In genomic region chr4:109430854-109431253, GRCm38 (mm10) we compare ENCODE assay signal across 8 mouse cellular contexts. TPM values are rescaled to one million over a fixed set of nuclear protein-coding genes. Genes with fewer than 3 reads are reported as not detected.
A peak's percentile ranks its signal among the peaks of the same experiment; 100 is the strongest.
DNase-seq lines count a peak whose midpoint lies in the region; ATAC-seq and TF ChIP-seq lines count a peak whose summit lies in the region.

No protein-coding gene starts in this region.

- TF ChIP-seq POLR2A in kidney, adult 2 months (IDR thresholded peaks at IDR 0.05; ENCODE audit: low read depth, low read length): no peak

- H3K36me3 ChIP-seq in kidney, adult 2 months (ENCODE audit: control insufficient read depth, insufficient read depth, low read length): no peaks in the 10 kb centered on the region
- H3K36me3 ChIP-seq in liver, postnatal 0 days (replicated peaks; ENCODE audit: insufficient read depth, low read length): no peaks in the 10 kb centered on the region

- no peaks in the 10 kb centered on the region for H3K4me1 ChIP-seq in kidney, adult 2 months (ENCODE audit: control insufficient read depth, insufficient read depth, low read length)
- H3K4me1 ChIP-seq in liver, postnatal 0 days (ENCODE audit: insufficient read depth): peaks cover 12% of the 10 kb centered on the region

- no peak overlapping the region for H3K27ac ChIP-seq in kidney, adult 2 months (ENCODE audit: insufficient read depth, low read depth, low read length)
- no peak overlapping the region for H3K27ac ChIP-seq in liver, postnatal 0 days (ENCODE audit: low read depth)

- WGBS in kidney, adult 2 months: 44% methylated on average over 13 of the region's 13 CpGs
- 39% methylated on average over 13 of the region's 13 CpGs for WGBS in liver, postnatal 0 days (ENCODE audit: insufficient replicate concordance)

- H3K4me3 ChIP-seq in kidney, adult 2 months (ENCODE audit: insufficient read depth, low read depth, low read length): no peak overlapping the region
- no peak overlapping the region for H3K4me3 ChIP-seq in liver, postnatal 0 days (ENCODE audit: low read depth, low read length)

- H3K4me2 ChIP-seq in liver, postnatal 0 days (ENCODE audit: low read depth, low read length): no peak overlapping the region

- DNase-seq in B cell, adult 2 months: peak; percentile 62 to 63
- DNase-seq in NIH3T3 (ENCODE audit: low read depth) (peak; percentile 73), MN1 (ENCODE audit: low spot score) (no peak)
- DNase-seq in cerebellum, postnatal 25 days: peak; percentile 56 to 66
- peak; percentile 40 for DNase-seq in heart, adult 8-10 months (ENCODE audit: low spot score)
- DNase-seq in kidney, adult 2 months: peak; percentile 74
- DNase-seq in liver, postnatal 0 days: peak; percentile 76
- peak; percentile 31 for DNase-seq in retina, embryonic 14.5 days (ENCODE audit: low spot score)

- H3K27me3 ChIP-seq in kidney, adult 2 months (replicated peaks; ENCODE audit: control insufficient read depth, insufficient read depth, low read length): no peaks in the 10 kb centered on the region
- no peaks in the 10 kb centered on the region for H3K27me3 ChIP-seq in liver, postnatal 0 days (ENCODE audit: insufficient read depth, low read length)

- no peaks in the 10 kb centered on the region for H3K9me3 ChIP-seq in liver, postnatal 0 days (ENCODE audit: low read length)

- ATAC-seq in liver, postnatal 0 days: peak; percentile 70

- no peak overlapping the region for H3K9ac ChIP-seq in liver, postnatal 0 days (replicated peaks)

- TF ChIP-seq EP300 in liver, postnatal 0 days (IDR thresholded peaks at IDR 0.05; ENCODE audit: low read depth): no peak

- TF ChIP-seq CTCF in kidney, adult 2 months (conservative IDR thresholded peaks at IDR 0.05; ENCODE audit: insufficient read depth, insufficient read length, low read depth, low read length): peak; percentile 74
- peak; percentile 91 for TF ChIP-seq CTCF in liver, postnatal 0 days (IDR thresholded peaks at IDR 0.05; ENCODE audit: low read depth)

RNA-seq across cellular contexts. Expression of gene Ttc39a, which starts 24.4 kb away (rescaled TPM):
- 1 to 10 TPM; 1.3 to 2.0 (median 1.7) TPM for total RNA-seq in heart, adult 8-10 months (2022)
- 2.8 and 3.1 TPM in 2 replicates for polyA plus RNA-seq in kidney, adult 2 months (2012; rRNA removed)
- 5.0 and 5.4 TPM in 2 replicates for polyA plus RNA-seq in liver, postnatal 0 days (2015; fragmentation: Nextera tagmentation; extraction: Ambion mirVana)

RNA-seq across cellular contexts. Expression of gene Rnf11, which starts 53.7 kb away (rescaled TPM):
- 100 to 1,000 TPM in 2 of 4 experiments, 10 to 100 TPM in 2; 83.1 to 110 (median 98.7) TPM for total RNA-seq in heart, adult 8-10 months (2022)
- polyA plus RNA-seq in kidney, adult 2 months (2012; rRNA removed): 52.9 and 57.5 TPM in 2 replicates
- 34.0 and 38.4 TPM in 2 replicates for polyA plus RNA-seq in liver, postnatal 0 days (2015; fragmentation: Nextera tagmentation; extraction: Ambion mirVana)
